Mouse (Mus musculus) ES-Bruce4 (cell line): ENCODE measurements at regions not wholly inside any gene's neighbourhood (a gene's known extent, or its start where the extent isn't known, plus 50 kb on each side); places are given as distances from the start of the nearest gene placed in this dataset.

ENCODE experiments used
- CTCF ChIP-seq: IDR thresholded peaks from one replicate; pipeline ENCODE4 v1.8.1; 2011; ENCODE audit warnings: low read depth, low read length
- POLR2A ChIP-seq: IDR thresholded peaks from one replicate; pipeline ENCODE4 v1.8.1; 2011; ENCODE audit warnings: low read length; ENCODE audit not compliant: insufficient read depth

DNA sequence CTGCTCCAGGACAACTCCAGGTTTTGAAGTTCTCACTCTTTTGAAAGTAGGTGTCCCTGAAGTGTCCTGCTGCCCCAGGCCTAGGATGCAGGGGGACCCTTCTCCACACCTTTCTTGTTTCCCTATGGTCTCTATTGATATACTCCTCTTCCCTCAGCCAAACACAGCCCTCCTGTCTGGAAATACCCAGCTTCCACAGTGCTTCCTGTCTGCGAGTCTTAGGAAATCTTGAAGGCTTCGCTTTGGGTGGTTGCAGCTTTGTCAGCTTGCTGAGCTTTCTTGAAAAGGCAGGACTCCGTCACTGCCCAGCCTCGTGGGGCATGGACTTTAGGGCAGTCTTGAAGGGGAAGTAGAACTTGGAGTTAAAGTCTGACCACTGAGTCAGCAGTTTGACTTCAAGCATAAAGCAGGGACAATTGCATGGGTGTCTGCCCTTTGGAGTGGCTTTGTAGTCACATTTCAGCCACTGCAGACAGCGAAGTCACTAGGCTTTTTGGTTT, 51.1 kb upstream of the Lrrc52 start:
- no peak for TF ChIP-seq POLR2A
- TF ChIP-seq CTCF, result no peak
